Mouse (Mus musculus) CH12.LX (cell line): ENCODE data around the gene Copb1. TPM values are rescaled to one million over a fixed set of nuclear protein-coding genes. Genes with fewer than 3 reads are reported as not detected.

Experiments used
- DNase-seq: peaks from one replicate; pipeline ENCODE4 v3.0.0-alpha.2; 2013; ENCODE audit errors: extremely low read depth
- H3K27ac ChIP-seq: 2 replicates; pipeline ENCODE4 v1.5.1; 2012; ENCODE audit warnings: low read depth, mild to moderate bottlenecking, control low read depth, moderate library complexity; ENCODE audit not compliant: insufficient read depth
- H3K27me3 ChIP-seq: replicated peaks from 2 replicates; pipeline ENCODE3; 2012; ENCODE audit warnings: inconsistent platforms
- H3K36me3 ChIP-seq, 2 experiments: replicated peaks in 1 of 2; 2 replicates each; pipeline versions ENCODE3 to v1.6.1; 2012; ENCODE audit warnings: inconsistent platforms in 1 of 2, low read length in 1 of 2, mild to moderate bottlenecking in 1 of 2, mixed read lengths in 1 of 2, moderate library complexity in 1 of 2; ENCODE audit not compliant: control insufficient read depth in 1 of 2, insufficient read depth in 1 of 2
- H3K4me1 ChIP-seq, 2 experiments: 2 replicates each; pipeline ENCODE4 v1.6.1; 2012; ENCODE audit warnings: inconsistent platforms in 1 of 2, moderate library complexity in 1 of 2; ENCODE audit not compliant: insufficient read depth in 2 of 2, control insufficient read depth in 1 of 2
- H3K4me2 ChIP-seq: 2 replicates; pipeline ENCODE4 v1.6.1; 2012; ENCODE audit warnings: low read depth, mild to moderate bottlenecking, control low read depth; ENCODE audit not compliant: poor library complexity, insufficient read depth, severe bottlenecking
- H3K4me3 ChIP-seq, 3 experiments: fragments of 150-350 bp in 1 of 3; sonication (generic) in 1 of 3; replicated peaks in 1 of 3; 2 replicates each; pipeline versions ENCODE3 to v1.5.1; 2011 to 2012; ENCODE audit warnings: low read depth in 2 of 3, low read length in 2 of 3, mild to moderate bottlenecking in 2 of 3, moderate library complexity in 2 of 3, control low read depth in 1 of 3, improper control_type of control experiment in 1 of 3, inconsistent platforms in 1 of 3, mixed read lengths in 1 of 3; ENCODE audit not compliant: poor library complexity in 1 of 3
- H3K79me2 ChIP-seq: replicated peaks from 2 replicates; pipeline ENCODE4 v1.6.1; 2012; ENCODE audit warnings: mild to moderate bottlenecking, moderate library complexity; ENCODE audit not compliant: control insufficient read depth, poor library complexity, insufficient read depth, severe bottlenecking; ENCODE audit errors: extremely low read depth
- H3K9ac ChIP-seq: 2 replicates; pipeline ENCODE4 v1.6.1; 2012; ENCODE audit warnings: low read depth, mild to moderate bottlenecking, control low read depth, moderate library complexity; ENCODE audit not compliant: insufficient read depth
- H3K9me3 ChIP-seq: replicated peaks from 2 replicates; pipeline ENCODE3; 2012; ENCODE audit warnings: low read length, inconsistent platforms, mixed read lengths
- BHLHE40 ChIP-seq: IDR thresholded peaks from 2 replicates; pipeline ENCODE4 v1.6.1; 2011; ENCODE audit warnings: mild to moderate bottlenecking, low read depth, low read length, improper control_type of control experiment
- CHD1 ChIP-seq: IDR thresholded peaks from 2 replicates; pipeline ENCODE4 v1.6.1; 2012; ENCODE audit warnings: low read depth, low read length, improper control_type of control experiment, inconsistent platforms
- CHD2 ChIP-seq: IDR thresholded peaks from 2 replicates; pipeline ENCODE4 v1.6.1; 2011; ENCODE audit warnings: low read length, improper control_type of control experiment
- CTCF ChIP-seq, 2 experiments: IDR thresholded peaks in 1 of 2; conservative IDR thresholded peaks in 1 of 2; 2 replicates each; pipeline ENCODE4 v1.5.1; 2011 to 2012; ENCODE audit warnings: low read depth in 2 of 2, low read length in 2 of 2, improper control_type of control experiment in 1 of 2, inconsistent platforms in 1 of 2, mild to moderate bottlenecking in 1 of 2, moderate library complexity in 1 of 2
- ELF1 ChIP-seq: IDR thresholded peaks from 2 replicates; pipeline ENCODE4 v1.6.1; 2014; ENCODE audit warnings: low read depth, mild to moderate bottlenecking, inconsistent platforms, low read length, improper control_type of control experiment
- EP300 ChIP-seq: IDR thresholded peaks from 2 replicates; pipeline ENCODE4 v1.6.1; 2011; ENCODE audit warnings: low read length, improper control_type of control experiment
- ETS1 ChIP-seq: conservative IDR thresholded peaks from 2 replicates; pipeline ENCODE4 v1.6.1; 2012; ENCODE audit warnings: low read depth, mild to moderate bottlenecking, inconsistent platforms, low read length, improper control_type of control experiment, moderate library complexity
- HCFC1 ChIP-seq: IDR thresholded peaks from 2 replicates; pipeline ENCODE4 v1.6.1; 2012; ENCODE audit warnings: low read depth, mild to moderate bottlenecking, inconsistent platforms, low read length, improper control_type of control experiment
- IRF4 ChIP-seq: IDR thresholded peaks from 2 replicates; pipeline ENCODE4 v1.6.1; 2014; ENCODE audit warnings: low read depth, mild to moderate bottlenecking, inconsistent platforms, low read length, improper control_type of control experiment
- JUND ChIP-seq: conservative IDR thresholded peaks from 2 replicates; pipeline ENCODE4 v1.6.1; 2011; ENCODE audit warnings: low read depth, low read length, improper control_type of control experiment
- MXI1 ChIP-seq: IDR thresholded peaks from 2 replicates; pipeline ENCODE4 v1.6.1; 2011; ENCODE audit warnings: mild to moderate bottlenecking, low read depth, low read length, improper control_type of control experiment
- MYC ChIP-seq: IDR thresholded peaks from 2 replicates; pipeline ENCODE4 v1.6.1; 2011; ENCODE audit warnings: low read depth, mild to moderate bottlenecking, improper control_type of control experiment, low read length
- NELFE ChIP-seq: IDR thresholded peaks from 2 replicates; pipeline ENCODE4 v1.6.1; 2011; ENCODE audit warnings: low read depth, low read length, improper control_type of control experiment
- PAX5 ChIP-seq: IDR thresholded peaks from 2 replicates; pipeline ENCODE4 v1.6.1; 2012; ENCODE audit warnings: low read length, inconsistent platforms, mixed read lengths
- POLR2A ChIP-seq: IDR thresholded peaks from 2 replicates; pipeline ENCODE4 v1.6.1; 2011; ENCODE audit warnings: low read depth, mild to moderate bottlenecking, improper control_type of control experiment, low read length
- POLR2AphosphoS2 ChIP-seq: IDR thresholded peaks from 2 replicates; pipeline ENCODE4 v1.6.1; 2011; ENCODE audit warnings: low read depth, low read length, improper control_type of control experiment
- RAD21 ChIP-seq: IDR thresholded peaks from 2 replicates; pipeline ENCODE4 v1.6.1; 2011; ENCODE audit warnings: low read depth, mild to moderate bottlenecking, low read length, improper control_type of control experiment, moderate library complexity
- RCOR1 ChIP-seq: conservative IDR thresholded peaks from 2 replicates; pipeline ENCODE4 v1.6.1; 2012; ENCODE audit warnings: low read depth, mild to moderate bottlenecking, inconsistent platforms, low read length, improper control_type of control experiment
- SMC3 ChIP-seq: IDR thresholded peaks from 2 replicates; pipeline ENCODE4 v1.6.1; 2011; ENCODE audit warnings: low read depth, low read length, improper control_type of control experiment
- TBP ChIP-seq: conservative IDR thresholded peaks from 2 replicates; pipeline ENCODE4 v1.6.1; 2011; ENCODE audit warnings: low read depth, low read length, improper control_type of control experiment
- TCF12 ChIP-seq: IDR thresholded peaks from 2 replicates; pipeline ENCODE4 v1.6.1; 2014; ENCODE audit warnings: low read depth, mild to moderate bottlenecking, inconsistent platforms, low read length, improper control_type of control experiment
- USF2 ChIP-seq: conservative IDR thresholded peaks from 2 replicates; pipeline ENCODE4 v1.6.1; 2011; ENCODE audit warnings: low read depth, low read length, improper control_type of control experiment
- ZMIZ1 ChIP-seq: IDR thresholded peaks from 2 replicates; pipeline ENCODE4 v1.6.1; 2012; ENCODE audit warnings: low read depth, mild to moderate bottlenecking, inconsistent platforms, low read length, improper control_type of control experiment
- ZNF384 ChIP-seq: IDR thresholded peaks from 2 replicates; pipeline ENCODE4 v1.6.1; 2012; ENCODE audit warnings: low read depth, low read length, improper control_type of control experiment, inconsistent platforms
- dilution Hi-C: fragments of 300-500 bp; cut with MboI; formaldehyde crosslinking; loops from 2 replicates; pipeline ENCODE4 v1.14.3; 2020; ENCODE audit warnings: low sequenced_read_pairs; ENCODE audit not compliant: extremely low pct_unique_long_range_greater_than_20kb, extremely low pct_ligation_motif_present
- in situ Hi-C: fragments of 300-500 bp; cut with MboI; formaldehyde crosslinking; loops from 3 replicates; pipeline ENCODE4 v1.14.3; 2019; ENCODE audit warnings: low sequenced_read_pairs, low pct_ligation_motif_present, low pct_unique_long_range_greater_than_20kb, mixed read lengths
- polyA plus RNA-seq: library from polyadenylated mRNA; unstranded; fragments of >175 nt; gene quantifications from 2 replicates; pipeline ENCODE4 v1.2.1, GENCODE M21; 2012; ENCODE audit warnings: low read depth; ENCODE audit not compliant: insufficient read length
- total RNA-seq, 2 experiments: library from RNA; depleted of rRNA; stranded (reverse); fragments of 300-350 nt in 1 of 2; fragments of >200 nt in 1 of 2; gene quantifications; 2 replicates each; pipeline ENCODE4 v1.2.3; 2012 to 2014

Gene Copb1
- total and polyA plus RNA-seq, 3 experiments: 71.0 to 154 (median 114) TPM

DNA sequence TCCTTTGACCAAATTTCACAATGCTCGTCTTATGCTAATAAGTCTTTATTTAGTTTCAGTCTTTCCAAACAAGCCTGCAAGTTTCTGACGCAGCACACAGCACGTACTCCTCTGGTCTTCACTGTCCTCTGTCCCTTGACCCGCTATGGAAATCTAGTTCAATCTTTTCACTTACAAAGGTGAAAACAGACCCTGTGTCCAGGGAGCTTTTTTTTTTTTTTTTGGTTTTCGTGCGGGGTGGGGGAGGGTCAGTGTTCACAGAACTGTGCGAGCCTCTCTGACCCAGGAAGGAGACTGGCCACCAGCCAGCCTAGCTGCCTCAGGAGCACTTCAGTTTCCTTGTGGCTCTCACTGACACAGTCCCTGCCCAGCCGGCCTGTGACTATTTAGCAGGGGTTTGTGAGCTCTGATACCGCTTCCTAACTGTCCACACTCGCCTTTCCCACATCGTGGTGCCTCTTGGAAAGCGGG, 38.0 kb upstream of the Copb1 start:
- TF ChIP-seq POLR2A (peak; percentile 63; the same call in 1 of the 2 replicates), ZNF384 (peak; percentile 96), CTCF (conservative IDR thresholded peaks at IDR 0.05 in 1 of 2, IDR thresholded peaks at IDR 0.05 in 1 of 2; ENCODE audit: low read depth in 2 of 2, low read length in 2 of 2) (no peak), RCOR1 (no peak), RAD21 (no peak), TCF12 (0 out of 2 replicates have a peak, but pooled peaks have one; percentile 41), HCFC1 (peak; percentile 40; the same call in 1 of the 2 replicates), ELF1 (no peak; the same call in 1 of the 2 replicates), EP300 (no peak), PAX5 (no peak), ZMIZ1 (no peak), BHLHE40 (0 out of 2 replicates have a peak, but pooled peaks have one; percentile 17), IRF4 (no peak; the same call in 1 of the 2 replicates), ETS1 (no peak), NELFE (no peak), SMC3 (no peak), TBP (0 out of 2 replicates have a peak, but pooled peaks have one; percentile 29), CHD2 (peak; percentile 76), USF2 (no peak), JUND (no peak)
- Histone ChIP-seq H3K9me3 (no peaks in the 10 kb centered on the region), H3K4me1 (peaks cover 24 to 52% of the 10 kb centered on the region in 2 experiments), H3K79me2 (no peaks in the 10 kb centered on the region), H3K4me2 (peak overlapping the region; percentile 17), H3K9ac (peak overlapping the region; percentile 32), H3K36me3 (no peaks in the 10 kb centered on the region), H3K27ac (peak overlapping the region; percentile 63), H3K4me3 (peak overlapping the region in 2 of 3 experiments; percentile 15 to 34), H3K27me3 (no peaks in the 10 kb centered on the region)
- in situ Hi-C loops (no loop called here), dilution Hi-C loops (no loop called here)
- DNase-seq: peak; percentile 28

DNA sequence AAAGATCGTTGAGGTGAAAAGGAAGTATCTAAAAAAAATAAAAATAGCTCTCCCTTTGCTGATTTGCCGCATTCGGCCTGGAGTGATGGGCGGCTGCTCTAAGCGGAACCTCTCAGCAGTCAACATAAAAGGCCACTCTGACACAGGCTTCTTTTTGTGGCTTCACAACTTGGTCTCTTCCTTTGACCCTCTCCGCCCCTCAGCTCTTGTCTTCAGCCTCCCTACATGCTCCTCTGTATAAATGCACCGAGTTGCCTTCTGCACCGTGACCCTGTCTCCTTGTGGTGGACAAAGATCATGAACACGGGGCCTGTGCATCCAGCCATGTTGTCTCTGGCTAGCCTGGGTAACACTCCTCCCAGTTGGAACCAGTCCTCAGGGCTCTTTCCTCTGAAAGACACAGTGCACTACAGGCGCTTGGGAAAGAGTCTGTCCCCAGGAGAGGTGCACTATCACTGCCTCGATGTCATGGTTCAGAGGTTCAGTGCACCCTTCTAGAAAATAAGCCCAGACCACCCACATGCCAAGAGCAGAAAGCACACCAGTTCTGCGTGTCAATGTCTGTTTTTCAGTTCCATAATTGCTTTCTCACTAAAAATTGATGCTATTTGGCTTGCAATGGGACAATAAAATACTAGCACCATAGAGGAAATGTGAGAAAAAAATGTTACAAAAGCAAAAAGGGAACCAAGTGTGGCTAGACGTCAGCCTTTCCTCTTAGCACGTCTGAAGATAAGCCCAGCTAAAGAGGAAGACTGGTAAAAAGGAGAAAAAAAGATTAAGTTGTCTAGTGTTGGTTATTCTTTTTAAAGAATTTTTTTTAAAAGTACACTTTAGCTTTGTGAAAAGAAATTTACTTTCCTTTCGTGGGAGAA, 37.2 kb upstream of the Copb1 start:
- peak overlapping the region; percentile 72 for H3K27ac ChIP-seq
- peaks cover 19 to 44% of the 10 kb centered on the region in 2 experiments for H3K4me1 ChIP-seq
- dilution Hi-C loops: no loop called here
- peak; percentile 34 for DNase-seq
- H3K9me3 ChIP-seq: no peaks in the 10 kb centered on the region
- H3K9ac ChIP-seq: peak overlapping the region; percentile 53
- H3K79me2 ChIP-seq: no peaks in the 10 kb centered on the region
- in situ Hi-C loops: no loop called here
- peak overlapping the region in 1 of 3 experiments; percentile 34 for H3K4me3 ChIP-seq
- no peaks in the 10 kb centered on the region for H3K36me3 ChIP-seq
- peak overlapping the region; percentile 52 for H3K4me2 ChIP-seq
- TF ChIP-seq TBP (0 out of 2 replicates have a peak, but pooled peaks have one; percentile 19), ZNF384 (peak; percentile 35; the same call in 1 of the 2 replicates), CHD1 (peak; percentile 81), EP300 (peak; percentile 55), MYC (peak; percentile 39), CTCF (conservative IDR thresholded peaks at IDR 0.05 in 1 of 2, IDR thresholded peaks at IDR 0.05 in 1 of 2; ENCODE audit: low read depth in 2 of 2, low read length in 2 of 2) (no peak), MXI1 (no peak), POLR2A (no peak; the same call in 1 of the 2 replicates), PAX5 (no peak), NELFE (no peak), POLR2AphosphoS2 (no peak), ELF1 (no peak)
- no peaks in the 10 kb centered on the region for H3K27me3 ChIP-seq
